Mouse (Mus musculus) natural killer cell, adult 2 months (primary cell): ENCODE measurements around the gene Kdm4b.
A peak's percentile ranks its signal among the peaks of the same experiment; 100 is the strongest.

Source experiments
- DNase-seq, 2 experiments: peaks; one replicate each; pipeline ENCODE4 v3.0.0; 2022; ENCODE audit warnings: low spot score in 2 of 2

Kdm4b gene

DNA sequence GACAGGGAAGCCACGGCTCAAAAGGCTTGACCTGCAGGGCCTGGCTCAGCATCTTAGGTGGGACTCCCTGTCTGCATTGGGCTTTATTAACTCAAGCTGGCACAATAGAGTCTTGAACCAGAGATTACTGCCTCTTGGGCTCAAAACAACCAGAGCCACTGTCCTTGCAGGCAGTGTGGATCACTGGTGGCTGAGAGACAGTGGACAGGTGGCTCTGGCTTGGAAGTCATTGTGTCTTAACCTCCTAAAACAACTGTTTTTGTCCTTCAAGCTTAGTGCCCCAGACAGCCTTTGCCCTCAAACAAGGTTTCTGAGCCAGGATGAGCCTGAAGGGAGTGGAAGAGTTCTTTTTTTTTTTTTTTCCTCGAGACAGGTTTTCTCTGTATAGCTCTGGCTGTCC lies 19.5 kb downstream of the Kdm4b start:
- no peak for DNase-seq

DNA sequence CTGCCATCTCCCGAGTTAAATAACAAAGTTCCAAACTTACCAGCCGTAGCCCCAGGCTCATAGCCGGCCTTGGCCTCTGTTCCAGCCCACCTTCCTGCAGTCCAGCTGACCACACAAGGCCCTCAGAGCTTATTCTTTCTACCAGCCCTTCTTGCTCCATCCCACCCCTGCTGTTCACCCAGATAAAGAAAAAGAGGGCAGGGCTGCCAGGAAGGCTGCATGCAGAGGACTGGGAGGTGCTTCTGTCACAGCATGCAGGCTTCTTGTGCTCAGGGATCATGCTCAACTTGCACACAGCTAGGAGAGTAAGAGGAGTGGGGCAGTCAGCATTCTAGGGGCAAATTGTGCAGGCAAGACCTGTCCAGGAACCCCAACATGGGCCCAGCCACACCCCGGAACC lies 22.3 kb downstream of the Kdm4b start:
- DNase-seq, result no peak

DNA sequence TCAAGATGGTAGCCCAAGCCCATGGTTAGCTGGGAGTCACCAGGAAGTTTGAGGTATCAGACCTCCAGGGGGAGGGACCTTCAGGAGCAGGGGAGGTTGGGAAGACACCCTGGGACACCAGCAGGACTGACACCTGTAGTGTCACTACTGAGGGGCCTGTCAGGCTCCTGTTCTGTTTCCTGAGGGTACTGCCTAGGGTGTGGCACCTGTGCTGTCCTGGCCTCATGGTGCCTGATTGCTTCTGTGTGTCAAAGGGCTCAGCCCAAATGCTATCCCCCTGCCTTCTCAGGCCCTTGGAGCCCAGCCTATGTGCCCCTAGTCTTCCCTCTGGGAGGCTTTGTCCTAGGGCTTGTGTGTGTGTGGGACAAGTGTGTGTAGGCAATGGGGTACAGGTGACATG lies 22.7 kb downstream of the Kdm4b start:
- no peak for DNase-seq

DNA sequence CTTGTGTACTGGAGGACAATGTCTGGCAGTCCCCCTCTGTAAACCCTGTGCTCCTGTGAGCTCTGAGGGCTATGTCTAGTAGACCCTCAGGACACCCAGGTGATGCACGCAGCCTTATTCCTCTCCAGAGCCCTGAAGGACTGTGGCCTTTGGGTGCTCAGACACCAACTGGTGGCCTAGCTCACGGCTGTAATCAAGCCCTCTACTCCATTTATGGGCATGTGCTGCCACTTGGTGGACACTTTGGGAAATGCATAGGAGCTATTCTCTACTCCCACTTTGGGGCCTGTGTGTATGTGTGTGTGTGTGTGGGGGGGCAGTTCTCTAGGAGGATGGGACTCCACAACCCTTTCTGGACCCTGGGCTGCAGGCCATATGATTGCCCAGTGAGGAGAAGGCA lies 24.8 kb downstream of the Kdm4b start:
- peak; percentile 65 to 79 for DNase-seq

DNA sequence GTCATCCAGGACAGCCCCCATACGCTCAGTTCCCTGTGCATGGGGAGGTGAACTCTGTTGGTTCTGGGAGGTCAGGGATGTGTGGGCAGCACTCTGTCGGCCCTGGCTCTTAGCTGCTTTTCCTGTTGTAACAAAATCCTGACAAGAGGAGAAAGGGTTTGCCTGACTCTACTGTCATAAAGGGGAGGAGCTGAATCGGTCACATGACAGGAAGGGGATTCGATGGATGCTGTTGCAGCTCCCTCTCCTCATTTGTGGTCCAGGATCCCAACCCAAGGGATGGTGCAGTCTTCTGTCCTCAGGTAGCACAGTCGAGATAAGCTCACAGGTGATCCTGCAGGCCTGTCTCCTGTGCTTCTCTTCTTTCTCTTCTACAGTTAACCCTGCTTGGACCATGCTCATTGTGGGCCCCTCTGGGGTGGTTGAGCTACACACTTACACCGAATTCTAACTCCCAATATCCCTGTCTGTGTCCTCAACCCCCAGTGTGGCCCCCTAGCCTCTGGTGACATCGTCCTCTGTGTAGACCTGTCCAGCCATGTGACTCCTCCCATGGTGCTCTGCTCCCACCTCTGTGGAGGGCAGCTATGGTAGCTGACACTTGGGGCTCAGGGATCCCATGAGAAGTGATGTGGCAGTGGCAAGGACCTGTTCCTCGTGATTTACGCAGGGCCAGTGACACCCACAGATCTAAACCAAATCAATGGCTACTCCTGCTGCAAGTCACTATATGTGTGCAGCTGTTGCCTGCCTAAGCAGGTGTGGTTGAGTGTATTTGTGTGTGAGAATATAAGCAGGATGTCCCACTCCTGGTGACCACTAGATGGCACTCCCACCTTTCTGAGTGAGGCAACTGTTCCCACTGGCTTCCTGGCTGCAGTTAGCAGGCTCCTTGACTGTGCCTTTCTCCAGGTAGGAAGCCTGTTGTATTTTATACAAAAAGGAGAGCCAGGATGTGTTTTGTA lies 31.3 kb downstream of the Kdm4b start:
- peak; percentile 43 to 65 for DNase-seq

DNA sequence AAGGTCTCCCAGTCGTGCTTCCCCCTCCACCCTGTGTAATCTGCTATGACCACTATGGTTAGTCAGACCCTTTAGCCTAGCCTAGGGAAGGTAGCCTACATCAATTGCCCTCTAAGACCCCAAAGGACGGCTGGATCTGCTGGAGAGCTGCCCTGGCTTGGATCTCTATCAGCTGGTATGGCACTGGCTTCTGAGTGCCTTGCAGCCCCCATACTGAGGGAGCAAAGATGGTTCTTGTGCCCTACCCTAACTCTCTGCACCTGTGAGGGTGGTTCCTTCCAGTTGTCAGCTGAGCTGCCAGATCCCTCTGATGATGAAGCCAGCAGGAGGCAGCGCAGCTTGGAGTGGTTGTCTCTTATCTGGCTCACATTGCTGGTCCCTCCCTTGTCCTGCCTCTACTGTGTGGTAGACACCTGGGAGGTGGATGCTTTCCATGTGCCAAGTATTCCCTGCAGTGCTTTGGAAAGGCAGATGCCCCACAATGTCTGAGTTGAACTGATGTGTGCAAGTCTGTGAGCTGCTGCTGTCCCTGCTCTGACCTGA lies 33.4 kb downstream of the Kdm4b start:
- no peak for DNase-seq

DNA sequence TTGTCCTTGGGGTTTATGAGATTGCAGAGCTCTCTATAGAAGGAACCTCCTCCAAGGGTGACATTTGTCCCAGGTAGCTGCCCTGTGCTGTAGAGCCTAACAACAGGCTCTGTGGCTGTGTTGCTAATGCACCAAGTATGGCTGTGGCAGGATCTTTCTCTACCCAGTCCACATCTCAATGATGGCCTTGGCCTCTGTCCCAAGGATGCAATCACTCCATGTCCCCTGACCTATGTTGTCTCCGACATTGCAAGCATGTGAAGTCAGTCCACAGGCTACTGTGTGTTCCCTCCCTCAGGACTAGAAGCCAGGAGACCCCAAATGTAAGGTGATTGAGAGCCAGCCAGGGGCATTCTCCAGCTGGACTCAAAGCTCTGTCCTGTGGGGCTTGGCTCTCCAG lies 34.0 kb downstream of the Kdm4b start:
- no peak for DNase-seq

DNA sequence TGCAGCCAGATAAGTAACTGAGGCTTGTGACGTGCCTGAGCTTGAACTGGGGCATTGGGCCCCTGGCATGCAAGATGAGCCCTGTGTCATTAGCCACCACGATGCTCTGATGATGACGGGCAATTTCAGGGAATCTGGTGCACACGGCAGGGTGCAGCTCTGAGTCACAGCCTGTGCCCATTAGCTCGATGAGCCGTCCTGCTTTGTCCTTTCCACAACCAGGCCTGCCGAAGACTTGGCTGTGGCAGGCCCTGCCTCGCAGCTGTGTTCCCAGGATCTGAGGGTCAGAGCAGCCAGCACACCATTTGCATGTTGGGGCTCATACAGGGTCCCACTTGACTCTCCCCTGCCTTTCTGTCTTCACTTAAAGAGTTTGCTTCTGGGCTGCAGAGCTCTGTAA lies 34.6 kb downstream of the Kdm4b start:
- no peak for DNase-seq

DNA sequence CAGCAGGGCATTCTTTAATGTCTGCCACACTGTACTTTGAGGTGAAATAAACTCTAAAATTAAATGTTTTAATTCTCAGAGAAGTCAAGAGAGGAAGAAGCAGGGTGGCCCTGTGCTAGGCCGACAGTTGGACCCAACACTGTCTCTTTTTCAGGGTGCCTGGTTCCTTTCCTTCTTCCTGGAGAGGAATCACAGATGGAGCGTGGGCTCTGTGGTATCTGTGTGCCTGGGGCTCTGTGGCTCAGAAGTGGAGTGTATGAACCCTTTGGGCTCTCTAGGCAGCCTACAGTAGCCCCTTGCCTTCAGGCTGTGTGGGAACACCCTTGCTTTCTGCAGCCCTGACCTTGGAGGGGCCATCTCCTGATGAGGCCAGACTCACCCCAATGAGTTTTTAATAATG lies 35.7 kb downstream of the Kdm4b start:
- no peak for DNase-seq

DNA sequence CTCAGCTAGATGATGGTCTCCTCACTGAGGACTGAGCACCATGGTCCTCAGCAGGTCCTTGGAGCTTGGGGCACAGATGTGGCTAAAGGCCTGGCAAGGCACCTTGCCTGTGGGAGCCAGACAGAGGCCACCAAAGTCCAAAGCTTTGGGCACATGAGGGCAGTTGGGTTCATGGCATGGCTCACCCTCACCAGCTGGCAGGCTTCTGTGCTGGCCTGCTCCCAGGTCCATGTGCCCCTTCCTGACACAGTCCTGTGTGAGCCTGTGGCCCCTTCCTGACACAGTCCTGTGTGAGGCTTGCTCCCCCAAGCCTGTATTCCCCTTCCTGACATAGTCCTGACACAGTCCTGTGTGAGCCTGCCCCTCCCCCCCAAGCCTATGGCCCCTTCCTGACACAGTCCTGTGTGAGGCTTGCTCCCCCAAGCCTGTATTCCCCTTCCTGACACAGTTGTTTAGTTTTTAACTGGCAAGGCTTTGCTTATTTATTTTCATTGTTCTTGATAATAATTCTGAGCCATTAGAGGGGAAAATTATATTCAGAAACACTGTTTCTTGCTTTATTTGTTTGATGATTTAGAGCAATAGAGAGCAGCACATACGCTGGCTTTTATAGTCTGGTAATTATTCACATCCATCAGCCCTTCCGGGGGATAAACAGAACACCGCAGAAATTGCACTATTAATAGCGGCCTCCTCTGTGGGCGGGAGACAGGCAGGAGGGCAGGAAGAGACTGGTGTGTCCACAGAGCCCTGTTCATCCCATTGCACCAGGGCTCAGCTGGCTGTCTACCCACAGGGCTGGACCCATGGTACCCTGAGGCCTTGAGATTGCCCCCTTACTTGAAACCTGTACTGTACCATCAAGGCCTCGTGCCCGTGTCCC lies 40.2 kb downstream of the Kdm4b start:
- no peak for DNase-seq

DNA sequence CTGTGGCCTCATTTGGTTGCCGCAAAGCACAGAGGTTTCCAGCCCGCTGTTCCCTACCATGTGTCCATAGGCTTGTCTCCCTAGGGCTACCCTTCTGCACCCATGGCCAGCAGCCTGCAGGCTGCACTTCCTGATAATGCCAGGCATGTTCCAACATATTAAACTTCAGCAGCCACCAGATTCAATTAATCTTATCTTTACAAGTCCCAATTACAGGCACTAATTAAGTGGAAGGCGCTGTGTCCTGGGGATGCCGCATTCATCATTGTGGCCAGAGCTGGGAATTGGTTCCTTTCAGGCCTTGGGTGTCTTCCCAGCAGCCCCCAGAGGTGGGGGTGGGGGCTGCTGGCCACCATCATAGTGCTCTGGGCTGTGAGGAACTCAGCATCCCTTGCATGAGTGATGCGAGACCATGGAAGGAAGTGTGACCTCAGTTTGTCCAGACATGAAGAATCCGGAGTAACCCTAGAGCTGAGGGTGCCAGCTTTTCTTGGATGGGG lies 42.5 kb downstream of the Kdm4b start:
- DNase-seq, result no peak

DNA sequence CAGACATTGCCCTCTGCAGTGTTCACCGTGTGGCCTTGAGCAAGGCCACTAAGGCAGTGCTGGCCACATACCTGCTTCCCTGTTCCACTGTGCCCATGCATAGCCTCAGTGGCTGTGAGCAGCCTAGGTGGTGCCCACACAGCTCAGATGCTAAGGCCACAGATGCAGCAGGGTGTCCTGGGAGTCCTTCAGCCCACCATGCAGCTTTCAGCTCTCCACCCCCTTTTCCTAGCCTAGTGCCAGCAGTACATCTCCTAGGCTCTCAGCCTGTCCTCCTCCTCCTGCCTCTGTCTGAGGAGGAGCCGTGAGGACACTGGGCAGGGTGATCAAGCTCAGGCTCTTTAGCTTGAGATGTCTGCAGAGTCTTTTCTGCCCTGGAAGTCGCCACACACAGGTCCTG lies 44.2 kb downstream of the Kdm4b start:
- DNase-seq, result no peak

DNA sequence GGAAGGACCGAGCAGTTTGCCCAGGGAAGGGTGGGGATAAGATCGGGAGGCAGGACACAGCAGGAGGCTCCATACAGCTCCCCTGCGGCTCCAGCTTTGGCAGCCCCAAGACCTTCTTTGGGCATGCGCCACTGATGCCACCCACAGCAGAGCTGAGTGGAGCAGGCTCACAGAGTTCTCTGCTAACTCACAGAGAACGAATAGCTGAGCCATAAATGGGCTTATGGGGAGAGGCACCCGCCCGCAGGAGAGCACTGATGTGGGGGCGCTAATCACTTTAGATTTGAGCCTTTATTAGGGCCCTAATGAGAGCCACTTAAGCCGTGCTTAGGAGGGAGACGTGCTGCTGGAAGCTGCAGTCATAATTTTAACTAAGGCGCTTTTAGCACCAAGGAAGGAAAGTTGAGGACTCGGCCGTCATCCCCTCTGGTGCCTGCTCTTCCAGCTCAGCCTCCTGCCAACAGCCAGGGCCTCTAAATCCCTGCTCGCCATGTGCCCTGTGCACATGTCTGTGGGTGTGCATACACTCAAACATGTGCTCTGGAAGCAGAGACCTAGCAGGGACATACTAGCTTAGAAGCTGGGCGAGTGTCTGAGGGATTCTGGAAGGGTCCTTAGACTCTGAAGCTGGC lies 45.3 kb downstream of the Kdm4b start:
- DNase-seq, result no peak

DNA sequence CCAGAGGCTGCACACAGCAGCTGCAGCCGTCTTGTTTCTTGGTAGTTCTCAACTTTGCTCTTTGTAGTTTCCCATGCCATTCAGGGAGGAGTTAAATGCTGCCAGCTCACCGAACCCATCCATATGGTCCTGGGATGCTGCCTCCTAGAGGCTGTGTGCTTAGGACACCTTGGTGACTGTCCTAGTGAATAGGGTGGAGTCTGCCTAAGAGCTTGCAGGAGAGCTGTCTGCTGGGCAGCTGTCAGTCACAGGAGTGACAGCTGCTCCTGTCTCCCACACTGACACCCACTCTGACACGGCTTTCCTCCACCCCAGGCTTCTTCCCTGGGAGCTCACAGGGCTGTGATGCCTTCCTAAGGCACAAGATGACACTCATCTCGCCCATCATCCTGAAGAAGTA lies 46.2 kb downstream of the Kdm4b start:
- DNase-seq, result no peak

DNA sequence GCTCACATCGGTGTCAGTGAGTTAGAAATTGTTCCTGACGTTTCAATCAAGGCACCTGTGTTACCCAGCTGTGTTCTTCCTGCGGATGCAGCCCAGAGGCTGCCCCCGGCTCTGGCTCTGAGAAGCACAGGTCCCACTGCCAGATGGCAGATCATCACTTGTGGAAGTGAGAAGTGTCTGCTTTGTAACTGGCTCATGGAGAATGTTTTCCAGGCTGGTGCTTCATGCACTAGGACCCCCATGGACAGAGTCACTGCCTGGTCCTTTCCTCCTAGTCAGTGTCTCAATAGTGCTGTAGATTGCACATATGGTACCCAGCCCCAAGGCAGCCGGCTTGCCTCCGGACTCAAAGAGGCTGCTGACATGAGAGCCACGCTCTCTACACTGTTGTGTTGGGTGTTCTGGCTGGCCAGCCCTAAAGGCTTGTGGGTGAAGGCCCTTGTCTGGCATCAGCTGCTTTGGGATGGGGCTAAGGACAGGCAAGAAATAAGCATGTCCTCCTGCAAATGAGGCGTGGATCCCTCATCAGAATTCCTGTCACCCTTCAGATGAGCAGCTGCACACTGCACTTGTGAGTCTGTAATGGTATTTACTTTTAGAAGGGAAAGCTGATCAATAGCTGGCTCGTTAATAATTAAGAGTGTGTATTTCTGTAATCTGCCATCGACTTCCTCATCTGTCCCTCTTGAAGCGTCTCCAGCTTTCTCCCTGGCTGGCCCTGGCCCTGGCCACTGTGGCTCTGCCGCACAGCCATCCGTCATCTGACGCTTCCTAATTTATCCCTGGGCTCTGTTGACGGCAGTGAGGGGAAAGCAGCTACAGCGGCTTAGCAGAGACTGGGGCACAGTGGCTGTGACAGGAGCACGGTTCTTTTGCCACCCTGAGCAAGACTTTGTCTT lies 47.5 kb downstream of the Kdm4b start:
- no peak for DNase-seq

DNA sequence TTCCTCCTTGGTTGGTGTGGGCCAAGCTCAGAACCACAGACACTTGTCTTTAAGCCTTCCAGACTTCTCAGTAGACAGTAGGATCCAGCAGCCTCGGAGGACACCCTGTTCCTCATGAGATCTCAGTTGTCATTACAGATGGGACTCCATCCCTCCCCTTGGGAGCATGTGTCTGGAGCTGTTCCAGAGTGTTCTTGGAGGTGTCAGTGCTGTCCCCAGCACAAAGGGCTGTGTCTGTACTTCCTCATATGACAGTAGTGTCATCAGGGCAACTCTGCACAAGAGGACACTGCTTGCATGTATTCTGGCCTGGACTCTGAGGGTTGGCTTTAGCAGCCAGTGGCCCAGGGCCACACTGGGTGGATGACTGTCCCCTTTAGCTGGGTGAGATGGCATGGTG lies 49.0 kb downstream of the Kdm4b start:
- DNase-seq, result no peak

DNA sequence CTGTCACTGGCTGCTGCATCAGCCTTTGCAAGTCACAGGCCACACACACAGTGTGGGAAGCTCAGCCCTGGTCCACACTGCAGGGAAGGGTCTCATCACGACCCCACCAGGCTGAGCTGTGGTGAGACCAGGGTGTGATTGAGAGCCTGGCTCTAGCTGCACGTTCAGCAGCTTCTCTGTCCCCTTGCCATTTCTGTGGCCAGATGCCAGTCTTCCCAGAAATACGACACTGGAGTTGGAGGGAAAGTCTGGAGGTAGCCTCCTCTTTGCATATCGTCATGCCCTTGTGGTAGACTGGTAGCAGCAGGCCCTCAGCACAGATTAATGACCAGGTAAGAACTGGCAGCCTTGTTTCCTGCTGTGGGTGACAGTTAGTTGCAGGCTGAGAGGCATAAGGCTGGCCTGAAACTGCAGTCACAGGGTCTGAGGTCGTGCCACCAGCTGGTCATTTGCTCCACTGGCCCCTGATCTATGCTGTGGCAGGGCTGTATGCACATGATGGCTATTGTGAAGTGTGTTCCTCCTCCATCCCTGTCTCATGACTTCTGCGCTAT lies 53.5 kb downstream of the Kdm4b start:
- DNase-seq, result no peak

DNA sequence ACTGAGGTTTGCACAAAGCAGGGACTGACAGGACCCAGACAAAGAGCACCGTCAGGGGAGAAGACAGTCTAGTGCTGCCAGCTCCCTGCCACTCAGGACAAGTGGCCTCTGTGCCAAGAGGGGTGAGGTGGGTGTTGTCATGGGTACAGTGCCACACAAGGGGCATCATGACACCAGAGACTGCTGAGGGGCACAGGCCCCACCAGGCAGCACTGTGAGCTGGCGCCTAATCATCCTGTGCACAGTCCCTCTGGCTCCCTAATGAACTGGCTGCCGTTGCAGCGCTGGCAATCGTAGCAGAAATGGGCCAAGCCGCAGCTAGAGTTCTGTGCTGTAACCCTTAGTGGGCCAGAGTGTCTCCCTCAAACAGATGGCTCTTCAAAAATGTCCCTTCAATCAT lies 54.4 kb downstream of the Kdm4b start:
- DNase-seq, result no peak

DNA sequence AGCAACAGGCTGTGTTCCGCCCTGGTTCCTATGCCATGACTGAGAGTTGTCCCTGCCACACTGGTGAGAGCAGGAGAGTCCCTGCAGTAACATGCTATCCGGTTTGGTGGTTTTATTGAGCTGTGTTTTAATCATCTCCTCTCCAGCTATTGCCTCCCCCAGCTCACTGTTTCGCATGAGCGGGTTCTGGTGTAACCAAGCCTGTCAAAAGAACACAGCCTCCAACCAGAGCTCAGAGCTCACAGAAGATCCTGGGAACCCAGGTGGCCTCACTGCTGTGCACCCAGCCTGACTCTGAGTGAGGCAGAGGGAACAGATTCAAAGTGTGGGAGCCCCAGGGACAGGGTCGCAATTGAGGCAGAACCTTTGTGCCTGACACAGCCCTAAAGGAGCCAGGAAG lies 55.3 kb downstream of the Kdm4b start:
- DNase-seq, result no peak

DNA sequence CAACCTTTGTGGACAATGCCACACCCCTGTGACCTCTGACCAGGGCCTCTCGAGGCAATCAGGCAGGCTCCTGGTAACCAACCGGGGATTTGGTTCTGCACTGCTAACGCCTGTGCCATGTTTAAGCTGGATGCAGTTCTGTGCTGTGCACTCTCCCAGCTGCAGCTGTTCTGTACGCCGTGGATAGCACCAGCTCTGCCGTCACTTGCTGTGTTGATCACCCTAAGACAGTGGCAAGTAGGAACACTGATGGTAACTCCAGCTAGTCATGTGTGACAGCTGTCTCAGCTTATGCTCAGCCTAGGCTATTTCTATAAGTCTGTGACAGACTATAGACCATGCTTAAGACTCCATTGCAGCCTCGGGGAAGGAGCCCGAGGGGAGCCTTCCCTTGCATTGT lies 57.1 kb downstream of the Kdm4b start:
- no peak for DNase-seq

DNA sequence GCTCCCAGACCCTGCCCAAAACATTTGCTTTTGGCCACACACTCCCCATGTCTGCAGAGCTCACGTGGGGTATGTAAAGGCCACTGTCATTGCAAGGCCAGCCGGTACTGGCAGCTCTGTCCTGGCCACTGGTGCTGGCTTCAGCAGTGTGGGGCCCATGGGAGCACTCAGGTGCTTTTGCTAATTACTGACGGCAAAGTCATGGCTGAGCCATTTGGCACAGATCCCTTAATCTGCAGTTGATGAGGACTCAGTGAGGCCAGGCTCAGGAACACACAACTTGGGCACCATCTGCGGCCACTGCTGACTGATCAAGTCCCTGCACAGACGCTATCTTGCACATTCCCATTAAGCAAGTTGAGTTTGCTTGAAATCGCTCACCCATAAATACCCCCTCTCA lies 59.0 kb downstream of the Kdm4b start:
- DNase-seq, result no peak
